Mouse (Mus musculus) urinary bladder, postnatal 4 days (tissue): Measurements from ENCODE around the gene Atl1.

Experiments used
- DNase-seq, 2 experiments: peaks; one replicate each; pipeline ENCODE4 v3.0.0; 2021 to 2022; ENCODE audit warnings: low spot score in 2 of 2

Gene Atl1

GRCm38 (mm10) chr12:70015936-70016335 lies 123.5 kb downstream of the Atl1 start:
- no peak for DNase-seq
